Mouse (Mus musculus): Measurements from ENCODE around the gene Tesk2. TPM values are rescaled to one million over a fixed set of nuclear protein-coding genes. Genes with fewer than 3 reads are reported as not detected.

Gene Tesk2
- total RNA-seq, 4 experiments from 2014 or later = 4.1 to 5.9 (median 4.7) TPM

- DNase-seq (ENCODE audit: low spot score in 2 of 2) = no peak
These were observed 8.2 kb upstream of the Tesk2 start for GRCm38 (mm10) chr4:116712536-116712935.

- DNase-seq (ENCODE audit: low spot score in 2 of 2) = peak; percentile 60
These were observed 1.4 kb upstream of the Tesk2 start for GRCm38 (mm10) chr4:116719396-116719795.

GRCm38 (mm10) chr4:116721098-116721628 lies 415 bp downstream of the Tesk2 start:
- no peak for DNase-seq (ENCODE audit: low spot score in 2 of 2)

GRCm38 (mm10) chr4:116722230-116722629 lies 1.5 kb downstream of the Tesk2 start:
- DNase-seq (ENCODE audit: low spot score in 2 of 2) = no peak

- no peak for DNase-seq (ENCODE audit: low spot score in 2 of 2)
These were observed 4.7 kb downstream of the Tesk2 start for GRCm38 (mm10) chr4:116725444-116725843.

- DNase-seq (ENCODE audit: low spot score in 2 of 2) = no peak
These were observed 6.7 kb downstream of the Tesk2 start for GRCm38 (mm10) chr4:116727401-116727800.

- DNase-seq (ENCODE audit: low spot score in 2 of 2) = no peak
These were observed 8.8 kb downstream of the Tesk2 start for GRCm38 (mm10) chr4:116729532-116729931.

- no peak for DNase-seq (ENCODE audit: low spot score in 2 of 2)
These were observed 10.3 kb downstream of the Tesk2 start for GRCm38 (mm10) chr4:116731077-116731476.

GRCm38 (mm10) chr4:116732355-116732754 lies 11.6 kb downstream of the Tesk2 start:
- no peak for DNase-seq (ENCODE audit: low spot score in 2 of 2)

GRCm38 (mm10) chr4:116734996-116735395 lies 14.2 kb downstream of the Tesk2 start:
- no peak for DNase-seq (ENCODE audit: low spot score in 2 of 2)

GRCm38 (mm10) chr4:116738972-116739751 lies 18.4 kb downstream of the Tesk2 start:
- DNase-seq (ENCODE audit: low spot score in 2 of 2) = no peak

GRCm38 (mm10) chr4:116749750-116750149 lies 29.0 kb downstream of the Tesk2 start:
- DNase-seq (ENCODE audit: low spot score in 2 of 2) = no peak

GRCm38 (mm10) chr4:116761914-116762313 lies 41.2 kb downstream of the Tesk2 start:
- no peak for DNase-seq (ENCODE audit: low spot score in 2 of 2)

GRCm38 (mm10) chr4:116764001-116764400 lies 43.3 kb downstream of the Tesk2 start:
- no peak for DNase-seq (ENCODE audit: low spot score in 2 of 2)

- no peak for DNase-seq (ENCODE audit: low spot score in 2 of 2)
These were observed 47.8 kb downstream of the Tesk2 start for GRCm38 (mm10) chr4:116768510-116768909.

- no peak for DNase-seq (ENCODE audit: low spot score in 2 of 2)
These were observed 48.3 kb downstream of the Tesk2 start for GRCm38 (mm10) chr4:116769060-116769459.

- DNase-seq (ENCODE audit: low spot score in 2 of 2) = no peak
These were observed 55.6 kb downstream of the Tesk2 start for GRCm38 (mm10) chr4:116776391-116776790.

GRCm38 (mm10) chr4:116777079-116777478 lies 56.3 kb downstream of the Tesk2 start:
- no peak for DNase-seq (ENCODE audit: low spot score in 2 of 2)

- no peak for DNase-seq (ENCODE audit: low spot score in 2 of 2)
These were observed 59.8 kb downstream of the Tesk2 start for GRCm38 (mm10) chr4:116780541-116780940.

- DNase-seq (ENCODE audit: low spot score in 2 of 2) = no peak
These were observed 60.6 kb downstream of the Tesk2 start for GRCm38 (mm10) chr4:116781366-116781765.

- DNase-seq (ENCODE audit: low spot score in 2 of 2) = no peak
These were observed 61.4 kb downstream of the Tesk2 start for GRCm38 (mm10) chr4:116782171-116782570.

- no peak for DNase-seq (ENCODE audit: low spot score in 2 of 2)
These were observed 65.8 kb downstream of the Tesk2 start for GRCm38 (mm10) chr4:116786587-116786986.
